Mouse (Mus musculus) G1E (cell line): Measurements from ENCODE around the gene Nfx1.
"Not testable (repeated sequence)": the region's sequence is repeated elsewhere in the genome, so short reads cannot be mapped to it uniquely, and the experiment has no call there.

ENCODE experiments used
- CTCF ChIP-seq: IDR thresholded peaks from 2 replicates; pipeline ENCODE4 v1.5.1; 2012; ENCODE audit warnings: low read depth, low read length, inconsistent platforms, mixed read lengths
- GATA1 ChIP-seq: IDR thresholded peaks from 2 replicates; pipeline ENCODE4 v1.6.1; 2012; ENCODE audit warnings: borderline replicate concordance, low read length, inconsistent platforms, mixed read lengths
- GATA2 ChIP-seq: IDR thresholded peaks from 2 replicates; pipeline ENCODE4 v1.6.1; 2012; ENCODE audit warnings: low read depth, low read length, inconsistent platforms, borderline replicate concordance
- POLR2AphosphoS5 ChIP-seq: IDR thresholded peaks from 2 replicates; pipeline ENCODE4 v1.6.1; 2012; ENCODE audit warnings: low read depth, low read length, inconsistent platforms; ENCODE audit not compliant: insufficient replicate concordance
- TAL1 ChIP-seq: conservative IDR thresholded peaks from 2 replicates; pipeline ENCODE4 v1.6.1; 2012; ENCODE audit warnings: low read depth, low read length, inconsistent platforms, mixed read lengths

DNA sequence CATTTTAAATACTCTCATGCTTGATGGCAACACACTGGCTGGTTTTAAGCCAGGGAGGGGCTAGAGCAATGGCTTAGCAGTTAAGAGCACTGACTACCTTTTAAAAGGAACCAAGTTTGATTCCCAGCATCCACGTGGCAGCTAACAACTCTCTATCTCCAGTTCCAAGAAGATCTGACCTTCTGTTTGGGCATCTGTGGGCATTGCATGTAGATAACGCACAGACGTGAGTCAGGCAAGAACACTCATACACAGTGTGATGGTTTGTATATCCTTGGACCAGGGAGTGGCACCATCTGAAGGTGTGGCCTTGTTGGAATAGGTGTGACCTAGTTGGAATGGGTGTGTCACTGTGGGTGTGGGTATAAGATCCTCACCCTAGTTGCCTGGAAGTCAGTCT lies 36.3 kb upstream of the Nfx1 start:
- TF ChIP-seq CTCF, TAL1, GATA1, POLR2AphosphoS5, GATA2: not testable (repeated sequence)
